Mouse (Mus musculus): ENCODE results near the gene Raet1e. TPM values are rescaled to one million over a fixed set of nuclear protein-coding genes. Genes with fewer than 3 reads are reported as not detected.
"Not testable (repeated sequence)": the region's sequence is repeated elsewhere in the genome, so short reads cannot be mapped to it uniquely, and the experiment has no call there.

Raet1e gene
- total RNA-seq, 2 experiments from 2014 or later = not detected

DNA sequence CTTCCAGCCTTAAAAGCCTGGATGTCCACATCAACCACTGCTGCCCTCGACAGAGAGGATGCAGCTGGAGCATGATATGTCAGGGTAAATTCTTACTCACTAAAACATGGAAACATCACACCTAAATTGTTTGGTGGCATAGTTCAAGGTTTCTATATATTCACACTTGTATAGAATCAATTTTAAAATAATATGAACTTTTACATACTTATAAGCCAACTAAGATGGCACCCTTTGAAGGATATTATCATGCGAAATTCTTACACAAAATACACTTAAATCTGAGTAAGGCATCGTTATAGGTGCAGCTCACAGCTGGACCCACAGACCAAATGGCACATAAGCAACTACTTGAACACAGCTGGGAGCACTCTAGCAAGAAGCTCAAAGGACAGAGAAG is 201.9 kb downstream of the Raet1e start, which contains the start of gene Raet1d:
Raet1d (plus strand) TSS at position 301 of the 400 bp plus-strand sequence.
- not testable (repeated sequence) for DNase-seq (ENCODE audit: low spot score in 2 of 2)

DNA sequence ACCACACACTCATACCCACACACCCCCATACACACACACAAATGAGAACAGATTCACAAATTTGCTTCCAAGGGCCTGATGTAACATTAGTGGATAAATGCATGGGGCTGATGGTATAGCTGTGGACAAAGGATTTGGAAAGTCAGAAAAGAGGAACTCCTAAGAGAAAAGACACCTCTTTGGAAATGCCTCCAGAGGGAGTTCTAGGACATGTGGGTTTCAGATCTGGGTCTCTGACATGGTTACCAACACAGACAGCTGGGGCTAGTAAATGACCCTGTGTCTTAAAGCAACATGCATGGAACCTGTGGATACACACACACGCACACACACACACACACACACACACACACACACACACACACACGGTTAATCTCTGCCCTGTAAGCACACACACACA is 202.6 kb downstream of the Raet1e start:
- DNase-seq (ENCODE audit: low spot score in 2 of 2) = not testable (repeated sequence)

DNA sequence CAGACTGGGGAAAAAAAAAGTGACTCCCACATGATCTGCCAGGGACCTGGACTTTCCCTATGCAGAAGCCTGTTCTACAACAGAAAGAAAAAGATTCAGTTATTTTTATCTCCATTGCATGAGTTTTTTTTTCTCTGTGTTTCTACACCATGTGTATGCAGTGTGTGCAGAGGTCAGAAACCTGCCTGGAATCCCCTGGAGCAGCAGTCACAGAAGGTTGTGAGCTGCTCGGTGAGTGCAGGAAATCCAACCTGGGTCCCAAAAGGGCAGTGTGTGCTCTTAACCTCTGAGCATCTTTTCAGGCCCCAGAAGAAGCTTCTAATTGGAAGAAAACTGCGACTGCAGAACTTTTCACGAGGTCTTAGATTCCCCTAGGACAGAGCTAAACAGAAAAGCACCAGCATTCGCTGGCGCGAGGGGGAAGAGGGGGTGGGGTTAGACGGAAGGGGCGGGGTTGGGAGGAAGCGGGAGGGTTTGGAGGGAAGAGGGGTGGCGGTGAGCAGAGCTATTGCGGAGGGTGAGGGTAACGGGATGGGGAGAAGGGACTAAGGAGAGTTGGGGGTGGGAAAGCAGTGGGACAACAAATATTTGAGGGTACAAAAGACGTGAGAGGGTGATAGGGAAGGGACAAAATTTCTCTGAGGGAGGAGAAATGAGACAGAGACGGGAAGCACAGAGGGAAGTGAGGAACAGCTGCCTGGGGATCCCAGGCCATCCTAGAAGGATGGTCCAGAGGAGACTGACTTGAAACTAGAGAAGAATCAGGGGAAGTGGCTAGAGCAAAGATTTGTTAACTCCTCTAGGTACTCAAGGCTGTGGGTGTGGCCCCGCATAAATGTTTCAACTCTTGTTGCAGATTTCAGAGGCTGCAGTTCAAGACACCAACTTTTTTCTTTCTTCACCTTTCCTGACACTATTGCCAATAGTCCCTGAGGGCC is 203.3 kb downstream of the Raet1e start:
- not testable (repeated sequence) for DNase-seq (ENCODE audit: low spot score in 2 of 2)

DNA sequence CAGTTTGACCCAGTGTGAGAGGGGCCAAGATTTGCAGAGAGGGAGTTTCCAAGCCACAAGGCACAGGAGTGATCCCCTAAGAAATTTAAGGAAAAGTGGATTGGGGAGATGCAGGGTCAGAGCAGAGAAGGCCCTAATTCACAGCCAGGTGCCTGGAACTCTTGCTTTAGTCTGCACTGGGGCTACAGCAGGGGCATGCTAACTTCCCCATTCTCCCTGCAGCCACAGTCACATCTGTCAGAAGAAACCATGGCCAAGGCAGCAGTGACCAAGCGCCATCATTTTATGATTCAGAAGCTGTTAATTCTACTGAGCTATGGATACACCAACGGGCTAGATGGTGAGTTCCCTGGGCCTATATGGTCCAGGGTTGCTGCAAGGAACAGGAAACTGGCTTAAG is 204.1 kb downstream of the Raet1e start:
- DNase-seq (ENCODE audit: low spot score in 2 of 2) = not testable (repeated sequence)

DNA sequence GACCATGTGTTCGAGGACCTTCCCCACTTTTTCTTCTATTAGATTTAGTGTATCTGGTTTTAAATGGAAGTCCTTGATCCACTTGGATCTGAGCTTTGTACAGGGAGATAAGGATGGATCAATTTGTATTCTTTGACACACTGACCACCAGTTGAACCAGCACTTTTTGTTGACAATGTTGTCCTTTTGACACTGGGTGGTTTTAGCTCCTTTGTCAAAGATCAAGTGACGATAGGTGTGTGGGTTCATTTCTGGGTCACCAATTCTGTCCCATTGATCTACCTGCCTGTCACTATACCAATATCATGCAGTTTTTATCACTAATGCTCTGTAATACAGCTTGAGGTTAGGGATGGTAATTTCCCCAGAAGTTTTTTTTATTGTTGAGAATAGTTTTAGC is 206.5 kb downstream of the Raet1e start:
- DNase-seq (ENCODE audit: low spot score in 2 of 2) = not testable (repeated sequence)

DNA sequence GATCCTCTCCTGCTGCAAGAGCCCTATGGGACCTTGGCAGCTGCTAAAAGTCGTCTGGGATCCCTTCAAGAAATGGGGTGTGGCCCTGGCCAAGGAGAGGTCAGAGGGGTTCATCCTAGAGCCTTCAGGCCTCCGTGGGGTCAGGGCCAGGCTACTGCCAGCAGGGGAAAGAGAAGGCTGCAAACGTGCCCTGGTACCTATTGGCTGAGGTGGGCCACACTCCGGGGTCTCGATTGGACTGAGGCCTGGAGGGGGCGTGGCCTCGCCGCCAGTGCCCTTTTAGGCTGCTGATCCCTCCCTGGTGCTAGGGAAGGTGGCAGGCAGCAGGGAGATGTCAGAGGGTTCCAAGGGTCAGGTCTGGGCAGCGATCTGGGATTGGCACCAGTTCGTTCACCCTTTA is 222.9 kb downstream of the Raet1e start:
- not testable (repeated sequence) for DNase-seq (ENCODE audit: low spot score in 2 of 2)

DNA sequence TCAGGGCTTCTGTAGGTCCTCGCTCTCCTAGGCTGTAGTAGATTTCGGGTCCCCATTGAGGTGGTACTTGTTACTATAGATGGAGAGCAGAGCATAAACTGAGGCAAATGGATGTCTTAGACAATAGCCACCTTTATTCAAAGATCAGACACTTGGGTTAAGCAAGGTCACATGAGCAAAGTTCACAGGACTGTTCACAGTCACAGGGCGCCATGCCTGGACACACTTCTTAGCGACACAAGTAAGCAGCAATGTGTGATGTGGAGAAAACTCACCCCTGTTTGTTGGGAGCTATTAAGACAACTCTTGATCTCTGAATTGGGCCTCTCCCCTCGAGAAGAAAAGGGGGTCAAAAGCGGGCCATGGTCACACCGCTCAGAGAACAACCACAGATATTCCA is 231.8 kb downstream of the Raet1e start:
- not testable (repeated sequence) for DNase-seq (ENCODE audit: low spot score in 2 of 2)

DNA sequence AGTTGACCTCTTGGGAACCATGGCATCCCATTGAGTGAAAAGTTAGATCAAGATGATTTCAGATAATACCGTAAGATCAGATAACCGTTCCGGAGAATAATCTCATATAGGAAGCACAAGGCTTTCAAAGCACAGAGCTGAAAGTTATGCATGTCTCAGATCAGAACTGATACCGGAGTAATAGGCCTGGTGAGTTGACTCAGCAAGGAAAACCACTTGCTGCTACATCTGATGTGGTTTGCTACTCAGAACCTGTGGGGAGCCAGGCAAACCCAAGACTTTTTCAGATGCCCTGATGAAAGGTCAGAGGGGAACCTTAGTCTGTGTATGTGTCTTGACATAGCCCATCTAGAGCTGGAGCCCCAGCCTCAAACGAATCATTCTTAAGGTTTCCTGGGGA is 233.2 kb downstream of the Raet1e start:
- DNase-seq (ENCODE audit: low spot score in 2 of 2) = not testable (repeated sequence)

DNA sequence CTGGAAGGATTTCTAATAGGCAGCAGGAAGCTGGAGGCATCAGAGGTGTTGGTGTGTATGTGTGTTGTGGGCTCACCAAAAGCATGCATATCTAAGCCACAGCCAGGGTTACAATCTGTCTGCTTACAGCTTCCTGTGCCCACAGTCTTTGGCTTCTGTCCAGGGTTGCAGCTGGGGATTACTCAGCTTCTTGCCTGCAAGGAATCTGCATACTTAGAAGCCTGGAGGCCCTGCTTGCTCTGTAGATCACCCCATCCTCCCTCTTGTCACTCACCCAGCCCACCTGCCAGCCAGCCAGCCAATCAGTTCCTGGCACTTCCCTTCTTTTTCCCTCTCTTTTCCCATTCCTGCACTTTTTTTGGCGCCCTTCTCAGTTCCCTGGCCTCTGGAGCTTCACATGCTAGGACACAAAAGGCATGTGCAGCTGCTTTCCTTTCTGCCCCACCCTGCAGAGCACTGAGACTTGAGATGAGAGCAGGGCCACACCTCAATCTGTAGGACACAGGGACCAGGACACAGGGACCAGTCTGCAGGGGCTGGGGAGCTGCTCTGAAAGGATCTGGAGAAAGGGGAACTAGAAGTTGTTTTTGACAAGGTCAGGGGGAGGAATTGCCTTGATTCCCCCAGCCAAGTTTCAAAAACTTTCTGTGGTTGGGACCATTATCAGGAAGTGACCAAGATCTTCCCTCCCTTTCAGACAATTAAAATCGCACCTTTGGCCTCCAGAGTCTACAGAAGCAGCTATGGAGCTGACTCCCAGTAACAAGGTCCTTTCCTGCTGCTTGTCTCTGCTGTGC is 234.9 kb downstream of the Raet1e start:
- DNase-seq (ENCODE audit: low spot score in 2 of 2) = not testable (repeated sequence)

DNA sequence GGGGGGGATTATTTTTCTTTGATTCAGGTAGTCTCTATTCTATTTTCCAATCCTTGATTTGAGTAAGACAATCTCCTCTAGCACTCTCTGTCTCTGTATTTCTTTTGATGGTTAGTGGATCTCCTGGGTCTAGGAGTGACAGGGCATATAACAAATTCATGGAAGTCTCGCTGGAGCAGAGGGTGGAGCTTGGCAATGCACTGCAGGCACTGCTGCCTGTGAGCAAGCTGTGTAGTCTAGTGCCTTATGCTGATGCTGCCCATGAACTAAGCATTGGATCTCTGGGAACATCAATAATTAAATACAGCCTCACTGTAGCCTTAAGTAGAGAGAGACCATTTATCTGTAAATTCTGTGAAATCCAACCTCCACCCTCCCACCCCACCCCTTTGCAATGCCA is 238.3 kb downstream of the Raet1e start:
- DNase-seq (ENCODE audit: low spot score in 2 of 2) = not testable (repeated sequence)

DNA sequence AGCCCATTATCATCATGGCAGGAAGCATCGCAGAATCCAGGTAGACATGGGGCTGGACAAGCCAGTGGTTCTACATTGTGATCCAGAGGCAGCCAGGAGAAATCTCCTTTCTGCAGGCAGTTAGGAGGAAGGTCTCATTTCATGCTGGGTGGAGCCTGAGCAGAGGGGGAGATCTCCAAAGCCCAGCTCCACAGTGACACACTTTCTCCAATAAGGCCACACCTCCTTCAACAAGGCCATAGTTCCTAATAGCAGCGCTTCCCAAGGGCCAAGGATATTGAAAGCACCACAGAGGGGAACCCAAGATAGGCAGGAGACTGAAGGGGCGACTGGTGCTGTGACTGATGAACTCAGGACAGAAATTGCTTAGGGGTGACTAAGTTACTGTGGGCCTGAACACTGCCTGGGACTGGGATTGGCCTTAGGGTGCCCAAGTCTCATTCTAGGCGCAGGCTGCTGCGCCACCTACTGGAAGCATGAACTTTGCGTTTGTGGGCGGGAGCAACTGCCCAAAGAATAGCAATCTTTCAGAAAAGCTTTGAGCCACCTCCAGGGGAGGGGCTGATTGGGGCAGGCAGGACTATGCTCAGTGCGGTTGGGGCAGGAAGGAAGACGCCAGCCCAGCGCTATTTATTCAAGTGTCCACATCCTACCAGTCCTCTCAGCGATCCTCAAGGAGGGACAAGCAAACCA is 244.0 kb downstream of the Raet1e start:
- DNase-seq (ENCODE audit: low spot score in 2 of 2) = peak; percentile 50 to 55

DNA sequence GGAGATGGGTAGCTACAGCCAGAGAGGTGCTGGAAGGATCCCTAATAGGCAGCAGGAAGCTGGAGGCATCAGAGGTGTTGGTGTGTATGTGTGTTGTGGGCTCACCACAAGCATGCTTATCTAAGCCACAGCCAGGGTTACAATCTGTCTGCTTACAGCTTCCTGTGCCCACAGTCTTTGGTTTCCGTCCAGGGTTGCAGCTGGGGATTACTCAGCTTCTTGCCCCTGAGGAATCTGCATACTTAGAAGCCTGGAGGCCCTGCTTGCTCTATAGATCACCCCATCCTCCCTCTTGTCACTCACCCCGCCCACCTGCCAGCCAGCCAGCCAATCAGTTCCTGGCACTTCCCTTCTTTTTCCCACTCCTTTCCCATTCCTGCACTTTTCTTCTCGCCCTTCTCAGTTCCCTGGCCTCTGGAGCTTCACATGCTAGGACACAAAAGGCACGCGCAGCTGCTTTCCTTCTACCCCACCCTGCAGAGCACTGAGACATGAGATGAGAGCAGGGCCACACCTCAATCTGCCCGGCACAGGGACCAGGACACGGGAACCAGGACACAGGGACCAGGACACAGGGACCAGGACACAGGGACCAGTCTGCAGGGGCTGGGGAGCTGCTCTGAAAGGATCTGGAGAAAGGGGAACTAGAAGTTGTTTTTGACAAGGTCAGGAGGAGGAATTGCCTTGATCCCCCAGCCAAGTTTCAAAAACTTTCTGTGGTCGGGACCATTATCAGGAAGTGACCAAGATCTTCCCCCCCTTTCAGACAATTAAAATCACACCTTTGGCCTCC is 255.5 kb downstream of the Raet1e start:
- not testable (repeated sequence) for DNase-seq (ENCODE audit: low spot score in 2 of 2)

Other genes with a start within 250 kb of the Raet1e start
- gene 4930444G20Rik, start 90.5 kb upstream of the Raet1e start, total RNA-seq (2021) = not detected
- gene E030030I06Rik, start 9.3 kb upstream of the Raet1e start, total RNA-seq (2021) = 1 to 10 TPM; 1.2 to 1.9 TPM
- not detected for gene H60b, start within 50 bp of the Raet1e start, total RNA-seq (2021)
- gene Raet1d, start 202.0 kb downstream of the Raet1e start, total RNA-seq (2021) = not detected

All from layer of hippocampus, postnatal 10 days (tissue).